Mouse (Mus musculus) splenic B cell, adult 2 months (primary cell): ENCODE measurements around the gene Sbno1.
"Not testable (repeated sequence)": the region's sequence is repeated elsewhere in the genome, so short reads cannot be mapped to it uniquely, and the experiment has no call there.

Experiments
- DNase-seq: peaks from one replicate; pipeline ENCODE4 v3.0.0-alpha.2; 2011; ENCODE audit warnings: low read depth, low spot score
- H3K27me3 ChIP-seq: 2 replicates; pipeline ENCODE4 v1.6.1; 2012; ENCODE audit warnings: mild to moderate bottlenecking, low read length, moderate library complexity, mixed read lengths; ENCODE audit not compliant: control insufficient read depth, poor library complexity, insufficient read depth, severe bottlenecking
- H3K36me3 ChIP-seq: 2 replicates; pipeline ENCODE4 v1.6.1; 2012; ENCODE audit warnings: mild to moderate bottlenecking, low read length, moderate library complexity, mixed read lengths; ENCODE audit not compliant: control insufficient read depth, poor library complexity, insufficient read depth, severe bottlenecking

Gene Sbno1

DNA sequence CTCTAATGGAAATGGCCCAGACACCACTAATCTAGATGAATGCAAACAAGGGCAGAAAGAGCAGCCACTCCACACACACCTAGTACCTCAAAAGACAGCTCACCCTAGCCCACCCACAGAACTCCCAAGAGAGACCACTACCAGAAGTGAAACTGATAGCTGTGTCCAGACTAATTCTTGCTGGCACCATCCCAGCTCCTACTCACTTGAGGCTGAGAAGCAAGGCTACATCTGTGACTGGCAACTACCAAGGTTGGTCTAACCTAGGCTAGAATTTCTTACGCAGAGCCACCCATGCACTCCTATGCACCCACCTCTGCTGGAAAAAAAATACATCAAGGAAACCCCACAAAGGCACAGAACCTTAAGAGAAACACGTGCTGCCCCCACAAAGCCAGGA lies 75.5 kb downstream of the Sbno1 start:
- no peaks in the 10 kb centered on the region for H3K27me3 ChIP-seq
- DNase-seq: peak; percentile 26
- peaks cover 6% of the 10 kb centered on the region for H3K36me3 ChIP-seq

DNA sequence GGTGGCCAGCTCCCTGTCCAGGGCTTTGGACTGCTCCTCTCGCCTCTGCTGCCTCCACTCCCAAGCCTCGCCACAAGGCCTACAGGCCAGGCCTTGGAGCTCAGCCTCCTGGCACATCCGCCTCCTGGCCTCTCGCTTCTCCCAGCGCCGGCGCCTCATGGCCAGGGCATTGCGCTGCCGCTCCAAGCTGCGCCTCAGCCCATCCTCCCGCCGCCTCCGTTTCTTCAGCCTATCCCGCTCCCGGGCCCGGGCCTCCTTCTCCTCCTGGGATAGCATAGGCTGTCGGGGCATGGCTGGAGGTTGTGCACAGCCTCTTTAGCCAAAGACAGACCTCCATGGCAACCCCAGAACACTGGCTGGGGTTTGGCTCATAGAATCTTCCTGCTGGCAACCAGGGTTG lies 76.6 kb downstream of the Sbno1 start:
- H3K36me3 ChIP-seq: peaks cover 6% of the 10 kb centered on the region
- DNase-seq: no peak
- H3K27me3 ChIP-seq: no peaks in the 10 kb centered on the region

DNA sequence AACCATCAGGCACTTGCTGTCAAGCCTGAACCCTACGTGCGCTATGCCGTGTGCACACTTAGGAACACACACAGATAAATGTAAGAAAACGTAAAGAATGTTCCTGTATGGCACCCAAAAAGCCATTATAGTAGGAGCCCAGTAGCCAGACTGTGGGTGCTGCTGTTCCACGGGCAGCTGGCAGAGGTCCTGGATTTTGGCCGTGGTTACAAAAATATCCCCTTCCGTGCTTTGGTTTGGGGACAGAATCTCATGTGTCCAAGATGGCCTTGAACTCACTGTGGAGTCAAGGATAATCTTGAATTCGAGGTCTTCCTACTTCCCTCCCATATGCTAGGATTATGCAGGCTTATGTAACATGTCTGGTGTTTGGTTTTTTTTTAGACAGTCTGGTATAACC lies 82.9 kb downstream of the Sbno1 start:
- Histone ChIP-seq H3K36me3 (peaks cover 2% of the 10 kb centered on the region), H3K27me3 (no peaks in the 10 kb centered on the region)
- DNase-seq: no peak

DNA sequence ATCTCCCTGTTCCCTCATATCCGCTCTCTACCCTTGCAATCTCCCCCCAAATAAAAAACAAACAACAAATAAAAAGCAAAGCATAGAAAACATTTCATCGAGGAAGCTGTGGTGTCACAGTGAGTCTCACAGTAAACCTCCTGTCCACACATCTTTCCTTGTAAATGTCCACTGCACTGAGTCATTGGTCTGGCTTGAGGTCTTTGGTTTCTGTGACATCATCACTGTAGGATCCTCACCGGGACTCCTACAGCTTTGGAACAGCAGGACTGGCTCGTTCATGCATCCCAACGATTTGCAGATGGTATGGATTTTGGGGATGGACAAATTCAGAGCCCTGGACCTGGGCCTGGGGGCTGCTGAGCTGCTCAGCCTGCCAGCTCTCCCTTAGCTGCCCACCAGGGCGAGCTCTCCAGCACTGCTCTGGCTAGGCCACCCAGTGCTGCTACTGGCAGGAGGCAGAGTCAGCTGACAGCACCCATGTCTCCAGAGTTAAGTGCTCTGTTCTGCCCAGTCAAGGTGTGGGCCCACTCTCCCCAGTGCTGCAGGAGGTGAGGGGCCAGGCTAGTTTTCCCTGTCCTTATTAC lies 84.0 kb downstream of the Sbno1 start:
- H3K36me3 ChIP-seq, H3K27me3 ChIP-seq: not testable (repeated sequence)
- DNase-seq: peak; percentile 23

DNA sequence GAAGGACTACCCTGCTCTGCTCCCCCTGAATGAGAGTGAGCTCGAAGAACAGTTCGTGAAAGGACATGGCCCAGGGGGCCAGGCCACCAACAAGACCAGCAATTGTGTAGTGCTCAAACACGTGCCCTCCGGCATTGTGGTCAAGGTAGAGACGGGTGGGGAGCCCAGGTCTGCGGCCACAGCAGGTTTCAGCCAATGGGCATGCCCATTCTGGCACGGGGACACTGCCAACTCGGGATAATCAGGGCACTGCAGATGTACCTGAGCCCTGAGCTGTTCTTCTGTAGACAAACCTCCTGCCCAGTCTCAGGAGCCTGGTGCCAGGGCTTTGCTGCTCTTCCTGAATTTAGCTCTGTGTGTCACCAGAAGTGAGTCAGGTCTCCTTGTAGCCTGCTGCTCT lies 87.0 kb downstream of the Sbno1 start:
- H3K36me3 ChIP-seq: no peaks in the 10 kb centered on the region; the same call in none of the 2 replicates
- no peaks in the 10 kb centered on the region for H3K27me3 ChIP-seq
- DNase-seq: no peak

DNA sequence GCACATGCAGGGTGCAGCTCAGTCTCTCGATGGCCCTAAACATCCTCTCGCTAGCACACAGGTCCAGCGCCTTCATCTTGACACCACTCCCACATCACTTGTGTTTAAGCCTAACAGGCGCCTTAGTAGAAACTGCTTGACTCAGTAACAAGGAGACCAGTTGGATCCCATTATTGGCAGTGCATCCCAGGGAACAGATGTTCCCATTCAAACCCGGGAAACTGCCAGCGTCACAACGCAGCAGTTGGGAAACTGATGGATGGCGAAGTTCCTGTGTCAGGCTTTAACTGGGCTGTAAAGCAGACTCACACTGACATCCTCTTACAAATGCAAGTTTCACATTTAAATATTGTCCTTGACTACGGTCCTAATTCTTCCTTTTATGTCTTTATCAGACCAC lies 87.9 kb downstream of the Sbno1 start:
- DNase-seq: no peak
- no peaks in the 10 kb centered on the region; the same call in none of the 2 replicates for H3K36me3 ChIP-seq
- H3K27me3 ChIP-seq: no peaks in the 10 kb centered on the region

DNA sequence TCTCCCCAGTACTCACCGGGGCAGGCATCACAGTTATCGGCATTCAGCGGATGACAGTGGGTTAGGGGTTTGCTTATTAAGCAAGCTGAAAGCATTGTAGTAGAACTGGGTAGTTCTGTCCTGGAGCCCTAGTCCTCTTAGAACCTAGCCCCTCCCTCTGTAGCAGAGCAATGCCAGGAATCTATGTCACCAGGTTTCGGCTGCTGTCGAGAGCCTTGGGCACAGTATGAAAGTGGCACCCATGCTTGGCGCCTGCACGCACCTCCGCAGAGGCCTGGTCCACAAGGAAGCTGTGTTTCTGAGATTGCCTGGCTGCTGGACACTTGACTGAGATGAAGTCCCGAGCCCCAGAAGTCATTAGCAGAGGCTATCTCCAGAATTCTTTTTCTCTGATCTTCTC lies 88.7 kb downstream of the Sbno1 start:
- no peaks in the 10 kb centered on the region for H3K27me3 ChIP-seq
- DNase-seq: no peak
- H3K36me3 ChIP-seq: no peaks in the 10 kb centered on the region; the same call in none of the 2 replicates

DNA sequence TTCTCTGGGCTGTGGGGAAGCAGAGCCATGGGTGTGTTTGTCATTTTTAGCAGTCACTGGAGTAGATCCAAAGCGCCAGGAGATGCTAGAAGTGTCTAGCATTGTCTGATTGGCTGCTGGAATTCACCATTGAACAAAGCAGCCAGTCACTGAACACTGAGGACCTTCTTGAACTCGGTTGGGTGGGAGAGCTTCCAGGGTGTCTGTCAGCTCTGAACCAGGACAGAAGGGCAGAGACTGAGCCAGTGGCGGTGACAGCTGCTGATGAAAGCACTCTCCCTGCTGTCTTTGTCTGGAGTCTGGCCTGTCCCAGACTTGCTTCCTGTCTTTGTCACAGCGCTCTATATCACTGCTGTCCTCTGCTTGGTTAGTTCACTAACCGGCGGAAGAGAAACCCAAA lies 91.4 kb downstream of the Sbno1 start:
- Histone ChIP-seq H3K27me3 (no peaks in the 10 kb centered on the region), H3K36me3 (no peaks in the 10 kb centered on the region; the same call in 1 of the 2 replicates)
- DNase-seq: no peak

DNA sequence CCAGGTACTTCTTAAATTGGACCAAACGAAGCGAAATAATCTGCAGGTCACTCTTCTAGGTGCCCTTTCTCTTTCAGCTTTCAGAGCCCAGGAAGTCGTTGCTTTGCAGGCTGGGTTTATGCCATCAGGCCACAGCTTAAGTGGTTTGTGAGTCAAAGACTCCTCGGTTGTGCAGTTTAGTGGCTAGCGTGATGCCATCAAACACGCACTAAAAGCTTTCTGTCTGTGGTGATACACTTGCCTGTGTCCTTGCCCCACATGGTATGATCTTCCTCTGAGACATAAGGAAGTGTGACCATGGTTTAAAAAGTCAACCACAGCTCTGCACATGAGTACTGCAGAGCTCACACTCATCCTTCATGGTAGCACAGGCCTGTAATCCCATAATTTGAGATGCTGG lies 95.7 kb downstream of the Sbno1 start:
- H3K36me3 ChIP-seq: no peaks in the 10 kb centered on the region
- no peak for DNase-seq

DNA sequence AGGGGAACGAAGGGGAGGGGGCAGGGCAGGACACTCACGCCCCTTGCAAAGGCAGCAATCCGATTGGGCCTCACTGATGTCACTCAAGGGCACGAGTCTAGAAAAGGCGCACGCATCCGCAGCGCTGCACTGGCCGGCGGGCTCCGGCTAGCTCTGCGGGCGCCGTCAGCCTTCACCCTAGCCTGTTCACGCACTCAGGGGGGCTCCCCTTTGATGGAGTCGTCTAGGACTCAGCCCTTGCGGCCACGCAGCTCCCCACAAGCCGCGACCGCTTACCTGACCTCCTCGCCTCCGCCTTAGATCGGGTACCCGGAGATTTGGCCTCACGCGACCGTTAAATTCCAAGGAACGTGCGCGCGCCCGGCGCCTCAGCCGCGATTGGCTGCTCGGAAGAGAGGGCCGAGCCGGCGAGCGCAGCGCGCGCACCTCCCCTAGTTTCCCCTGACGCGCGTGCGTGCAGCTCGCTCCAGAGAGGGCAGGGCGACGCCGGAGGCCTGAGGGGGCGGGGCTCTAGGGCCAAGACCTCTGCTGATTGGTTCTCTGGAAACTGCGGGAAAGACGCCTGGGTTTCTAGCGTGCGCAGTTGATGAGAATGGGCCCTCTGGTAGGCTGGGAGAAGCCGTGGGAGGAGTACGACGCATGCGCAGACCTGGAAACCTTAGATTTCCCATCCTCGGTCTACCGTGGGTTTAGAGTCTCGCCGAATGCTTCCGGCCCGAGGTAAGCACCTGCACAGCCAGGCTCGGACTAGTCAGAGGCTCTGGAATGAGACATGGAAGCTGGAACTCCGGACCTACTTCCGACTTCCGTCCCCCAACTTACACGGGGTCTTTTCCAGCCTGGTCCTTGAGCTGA lies 98.1 kb downstream of the Sbno1 start, which contains the start of the genes Mphosph9 and 2810006K23Rik:
Gene Mphosph9 (minus strand): TSS at position 463 of the 855 bp plus-strand sequence.
Gene 2810006K23Rik (plus strand): TSS at position 580 of the 855 bp plus-strand sequence.
- no peaks in the 10 kb centered on the region for H3K27me3 ChIP-seq
- H3K36me3 ChIP-seq: no peaks in the 10 kb centered on the region
- peak; percentile 100 for DNase-seq

More for the DNA sequence above, 95.7 kb downstream of the Sbno1 start:
- H3K27me3 ChIP-seq: no peaks in the 10 kb centered on the region

DNA sequence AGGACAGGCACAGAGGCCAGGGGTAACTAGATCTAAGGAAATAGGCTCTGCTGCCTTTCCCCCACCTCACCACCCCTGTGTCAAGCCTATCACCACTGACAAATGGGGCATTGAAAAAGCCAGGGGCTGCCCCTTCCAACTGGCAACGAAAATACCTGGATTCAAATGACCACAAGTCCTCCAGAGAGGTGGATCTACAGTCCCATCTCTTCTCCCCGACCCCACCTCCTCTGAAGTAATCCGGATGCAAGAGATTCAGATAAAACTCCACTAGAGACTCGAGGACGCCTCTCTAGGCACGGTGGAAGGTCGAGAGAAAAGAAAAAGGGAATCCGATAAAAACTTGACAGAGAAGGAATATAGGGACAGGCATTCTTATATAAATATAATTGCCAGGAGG lies 99.0 kb downstream of the Sbno1 start:
- Histone ChIP-seq H3K36me3 (no peaks in the 10 kb centered on the region), H3K27me3 (no peaks in the 10 kb centered on the region)
- DNase-seq: peak; percentile 21
